Mouse (Mus musculus) midbrain, embryonic 12.5 days (tissue): ENCODE measurements around the gene Hecw2. TPM values are rescaled to one million over a fixed set of nuclear protein-coding genes. Genes with fewer than 3 reads are reported as not detected.
A peak's percentile ranks its signal among the peaks of the same experiment; 100 is the strongest.

Source experiments
- ATAC-seq: fragments of 200-750 bp; cut with Nextera tagmentation; 2 replicates; pipeline ENCODE4 v1.8.0; 2017; ENCODE audit warnings: low read depth, moderate TSS enrichment, moderate library complexity; ENCODE audit not compliant: low FRiP score
- H3K27ac ChIP-seq: fragments of 300-500 bp; sonication (generic); replicated peaks from 2 replicates; pipeline ENCODE4 v1.5.1; 2016; ENCODE audit warnings: mild to moderate bottlenecking
- H3K27me3 ChIP-seq: fragments of 300-500 bp; sonication (generic); 2 replicates; pipeline ENCODE4 v1.6.1; 2016; ENCODE audit warnings: mild to moderate bottlenecking
- H3K36me3 ChIP-seq: fragments of 300-500 bp; sonication (generic); 2 replicates; pipeline ENCODE4 v1.6.1; 2016
- H3K4me1 ChIP-seq: fragments of 300-500 bp; sonication (generic); 2 replicates; pipeline ENCODE4 v1.6.1; 2016
- H3K4me2 ChIP-seq: fragments of 300-500 bp; sonication (generic); replicated peaks from 2 replicates; pipeline ENCODE4 v1.6.1; 2016; ENCODE audit warnings: mild to moderate bottlenecking, moderate library complexity
- H3K4me3 ChIP-seq: fragments of 300-500 bp; sonication (generic); 2 replicates; pipeline ENCODE4 v1.5.1; 2016; ENCODE audit warnings: mild to moderate bottlenecking
- H3K9ac ChIP-seq: fragments of 300-500 bp; sonication (generic); replicated peaks from 2 replicates; pipeline ENCODE4 v1.6.1; 2016; ENCODE audit warnings: mild to moderate bottlenecking, moderate library complexity
- H3K9me3 ChIP-seq: fragments of 300-500 bp; sonication (generic); 2 replicates; pipeline ENCODE4 v1.6.1; 2016; ENCODE audit warnings: mild to moderate bottlenecking
- WGBS: fragments of 180-500 bp; shearing (Covaris S2); methylation state at CpG from one replicate; pipeline ENCODE4 v1.1.7; 2016; 5-methylcytosine and 5-hydroxymethylcytosine counted together
- polyA plus RNA-seq: library from polyadenylated mRNA; unstranded; fragments of >200 nt; fragmentation: Nextera tagmentation; extraction: Ambion mirVana; gene quantifications from 2 replicates; pipeline ENCODE4 v1.2.1, GENCODE M21; 2016

Hecw2 gene
- polyA plus RNA-seq, 1 experiment from 2014 or later: 5.5 TPM

DNA sequence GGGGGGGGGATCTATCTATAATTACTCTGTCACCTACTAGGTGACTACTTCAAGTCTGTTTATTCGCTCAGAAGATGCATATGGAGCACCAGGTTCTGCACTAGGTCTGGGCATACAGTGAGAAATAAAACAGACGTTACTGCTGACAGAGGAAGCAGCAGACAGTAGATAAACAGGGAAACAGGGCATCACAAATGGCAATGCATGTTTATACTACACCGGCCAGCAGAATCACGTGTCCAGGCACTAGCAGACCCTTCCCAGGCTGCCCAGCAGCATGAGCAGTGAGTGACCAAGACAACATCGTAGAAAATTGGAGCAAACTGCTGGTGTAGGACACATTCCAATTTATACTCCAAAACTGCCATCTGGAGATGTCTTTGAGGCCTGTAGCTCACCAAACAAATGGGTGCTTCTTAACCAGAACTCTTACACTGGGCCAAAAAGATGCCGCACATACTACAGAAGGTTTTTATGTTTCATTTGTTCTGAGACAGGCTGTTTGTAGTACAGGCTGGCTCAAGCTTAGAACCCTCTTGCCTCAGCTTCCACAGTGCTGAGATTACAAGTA is 41.7 kb downstream of the Hecw2 start:
- Histone ChIP-seq H3K27ac (no peak overlapping the region), H3K4me3 (no peak overlapping the region), H3K4me1 (no peaks in the 10 kb centered on the region), H3K36me3 (no peaks in the 10 kb centered on the region), H3K27me3 (no peaks in the 10 kb centered on the region), H3K9ac (no peak overlapping the region), H3K9me3 (no peaks in the 10 kb centered on the region), H3K4me2 (no peak overlapping the region)
- WGBS: 81% methylated on average over 6 of the region's 6 CpGs
- ATAC-seq: no peak

DNA sequence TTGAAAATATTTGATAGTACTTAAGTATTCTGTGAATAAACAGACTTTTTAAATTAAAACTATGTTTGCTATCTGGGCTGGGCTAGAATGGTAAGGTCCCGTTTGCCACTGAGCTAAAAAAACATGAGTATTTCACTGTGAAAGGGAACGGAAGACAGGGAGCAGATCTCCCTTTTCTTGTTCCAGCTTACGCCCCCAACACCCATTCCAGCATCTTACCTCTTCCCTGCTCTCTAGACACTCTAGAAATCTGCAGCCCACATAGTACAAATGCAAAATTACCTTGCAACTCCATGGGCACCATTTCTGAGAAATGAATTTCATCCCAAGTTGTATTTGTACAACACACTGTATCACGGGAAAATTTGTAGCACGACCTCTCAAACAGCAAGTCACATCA is 49.9 kb downstream of the Hecw2 start:
- Histone ChIP-seq H3K9me3 (no peaks in the 10 kb centered on the region), H3K36me3 (no peaks in the 10 kb centered on the region), H3K9ac (no peak overlapping the region), H3K4me1 (no peaks in the 10 kb centered on the region), H3K27ac (no peak overlapping the region), H3K4me3 (no peak overlapping the region), H3K27me3 (no peaks in the 10 kb centered on the region), H3K4me2 (no peak overlapping the region)
- 89% methylated on average over 5 of the region's 5 CpGs for WGBS
- ATAC-seq: no peak

DNA sequence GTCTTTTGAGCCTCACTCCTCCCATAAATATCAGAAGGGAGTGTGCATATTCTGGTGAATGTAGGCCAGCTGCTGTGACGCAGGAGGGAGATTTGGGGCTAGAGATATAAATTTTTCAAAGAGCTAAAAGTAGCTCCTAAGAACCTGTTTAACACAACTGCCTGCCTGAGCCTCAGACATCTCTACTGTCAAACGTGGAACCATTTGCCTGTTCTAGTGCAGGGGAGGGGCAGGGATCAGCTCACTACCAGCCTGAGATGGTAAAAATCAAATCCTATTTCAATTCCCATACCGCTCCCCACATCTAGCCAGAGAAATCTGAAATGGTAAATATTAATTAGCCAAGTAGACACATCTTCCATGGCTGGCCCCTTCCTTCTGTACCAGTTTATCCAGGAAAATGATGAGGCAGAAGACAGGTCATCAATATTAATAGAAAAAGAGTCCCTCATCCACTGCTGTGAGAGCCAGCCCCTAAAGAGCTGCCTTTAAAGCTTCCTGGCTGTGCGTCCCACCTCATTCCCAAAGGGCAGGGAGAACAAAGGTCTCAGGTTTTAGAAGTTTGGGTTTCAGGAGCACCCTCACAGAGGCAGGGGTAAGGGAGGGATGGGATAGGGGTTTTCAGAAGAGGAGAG is 61.0 kb downstream of the Hecw2 start:
- H3K27me3 ChIP-seq: no peaks in the 10 kb centered on the region
- H3K4me1 ChIP-seq: no peaks in the 10 kb centered on the region
- H3K9ac ChIP-seq: no peak overlapping the region
- ATAC-seq: peak; percentile 73; the same call in 1 of the 2 replicates
- 61% methylated on average over 4 of the region's 4 CpGs for WGBS
- no peak overlapping the region for H3K4me2 ChIP-seq
- no peaks in the 10 kb centered on the region for H3K36me3 ChIP-seq
- no peaks in the 10 kb centered on the region for H3K9me3 ChIP-seq
- no peak overlapping the region for H3K4me3 ChIP-seq
- H3K27ac ChIP-seq: 0 out of 2 replicates have a peak overlapping the region, but pooled peaks have one; percentile 30

DNA sequence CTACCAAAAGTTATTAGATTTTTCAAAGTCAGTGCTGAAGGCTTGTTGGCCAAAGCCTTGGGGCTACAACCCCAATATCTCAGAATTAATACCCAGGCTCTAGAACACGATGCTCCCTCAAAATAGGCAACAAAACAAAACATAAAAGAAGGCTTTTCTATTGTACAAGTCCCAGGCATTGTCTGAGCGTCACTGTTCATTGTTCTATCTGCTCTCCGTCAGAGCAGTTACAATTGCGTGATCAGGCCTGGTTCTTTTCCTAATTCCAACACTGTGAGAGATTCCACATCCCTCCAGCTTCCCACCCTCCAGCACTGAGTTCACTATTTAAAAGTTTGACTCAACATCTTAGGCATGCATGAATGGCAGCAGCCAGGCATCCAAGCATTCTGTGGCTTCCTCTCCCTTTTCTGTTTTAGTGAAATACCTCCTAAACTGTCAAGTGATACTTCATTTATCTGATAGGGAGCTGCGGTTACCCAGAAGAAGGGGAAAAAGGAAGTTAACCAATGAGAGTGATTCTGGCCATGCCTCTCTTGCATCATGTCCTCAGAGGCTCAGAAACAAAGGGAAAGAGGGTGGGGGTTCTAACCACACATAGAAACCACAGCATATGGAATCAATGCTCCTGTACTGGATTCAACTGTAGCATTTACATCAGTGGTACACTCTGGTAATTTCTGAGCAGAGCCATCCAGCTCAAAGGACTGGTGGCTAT is 66.1 kb downstream of the Hecw2 start:
- WGBS: 55% methylated on average over 5 of the region's 5 CpGs
- Histone ChIP-seq H3K4me2 (no peak overlapping the region), H3K27me3 (no peaks in the 10 kb centered on the region), H3K9ac (no peak overlapping the region), H3K4me3 (no peak overlapping the region), H3K9me3 (no peaks in the 10 kb centered on the region), H3K27ac (no peak overlapping the region), H3K36me3 (no peaks in the 10 kb centered on the region), H3K4me1 (no peaks in the 10 kb centered on the region)
- no peak for ATAC-seq

DNA sequence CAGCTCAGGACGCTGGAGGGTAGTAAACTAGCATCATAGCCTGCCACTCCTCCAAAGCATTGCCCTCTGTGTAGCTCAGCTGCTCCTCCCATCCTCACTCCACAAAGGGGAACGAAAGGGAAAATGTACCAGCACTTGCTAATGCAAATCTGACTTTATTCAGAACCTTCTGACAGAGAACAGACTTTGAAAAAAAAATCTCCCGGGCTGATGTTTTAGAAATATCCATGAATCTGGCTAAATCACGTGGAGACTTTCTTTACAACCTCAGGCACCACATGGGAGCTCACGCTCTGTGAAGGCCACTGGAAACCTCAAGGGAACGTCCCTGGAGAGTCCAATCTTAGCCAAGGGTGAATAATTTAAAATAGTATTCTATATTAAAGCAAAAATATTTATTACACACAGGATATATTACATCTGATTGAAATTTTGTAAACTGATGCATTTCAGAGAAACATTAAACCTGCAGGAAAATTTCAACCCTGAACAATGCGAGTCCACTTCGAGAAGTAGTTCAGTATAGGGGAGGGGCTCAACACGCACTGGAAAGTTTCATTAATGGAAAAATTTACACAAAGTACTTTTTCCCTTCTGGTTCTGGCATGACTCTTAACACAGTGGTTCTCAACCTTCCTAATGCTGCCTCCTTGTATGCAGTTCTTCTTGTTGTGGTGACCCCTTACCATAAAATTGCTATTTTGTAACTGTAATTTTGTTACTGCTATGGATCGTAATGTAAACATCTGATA is 67.8 kb downstream of the Hecw2 start:
- Histone ChIP-seq H3K9ac (no peak overlapping the region), H3K27me3 (no peaks in the 10 kb centered on the region), H3K4me2 (no peak overlapping the region), H3K36me3 (no peaks in the 10 kb centered on the region), H3K9me3 (no peaks in the 10 kb centered on the region), H3K27ac (no peak overlapping the region), H3K4me1 (no peaks in the 10 kb centered on the region), H3K4me3 (no peak overlapping the region)
- whole genome bisulfite sequencing: 79% methylated on average over 10 of the region's 10 CpGs
- no peak for ATAC-seq

DNA sequence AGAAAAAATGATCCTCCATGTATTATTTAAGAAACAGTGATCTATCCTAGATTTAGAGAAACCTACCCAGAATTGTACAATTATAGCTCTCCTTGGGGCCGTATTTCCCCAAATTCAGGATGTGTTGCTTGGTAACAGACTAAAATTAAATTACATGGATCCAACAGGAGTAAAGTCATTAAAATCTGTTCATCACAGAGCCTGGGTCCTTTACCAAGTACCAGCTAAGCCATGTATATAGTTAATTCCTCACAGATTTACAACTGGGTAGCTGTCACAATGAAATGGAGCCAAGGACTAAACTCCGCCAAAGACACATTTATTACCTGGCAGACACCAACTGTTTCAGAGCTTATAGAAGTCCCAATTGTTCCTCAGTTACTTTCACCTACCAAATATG is 72.4 kb downstream of the Hecw2 start:
- Histone ChIP-seq H3K27me3 (no peaks in the 10 kb centered on the region), H3K9ac (no peak overlapping the region), H3K4me2 (no peak overlapping the region), H3K4me3 (no peak overlapping the region), H3K27ac (no peak overlapping the region), H3K9me3 (no peaks in the 10 kb centered on the region), H3K36me3 (no peaks in the 10 kb centered on the region), H3K4me1 (peaks cover 6% of the 10 kb centered on the region; the same call in 1 of the 2 replicates)
- 91% methylated on average over 2 of the region's 2 CpGs for WGBS
- ATAC-seq: no peak

DNA sequence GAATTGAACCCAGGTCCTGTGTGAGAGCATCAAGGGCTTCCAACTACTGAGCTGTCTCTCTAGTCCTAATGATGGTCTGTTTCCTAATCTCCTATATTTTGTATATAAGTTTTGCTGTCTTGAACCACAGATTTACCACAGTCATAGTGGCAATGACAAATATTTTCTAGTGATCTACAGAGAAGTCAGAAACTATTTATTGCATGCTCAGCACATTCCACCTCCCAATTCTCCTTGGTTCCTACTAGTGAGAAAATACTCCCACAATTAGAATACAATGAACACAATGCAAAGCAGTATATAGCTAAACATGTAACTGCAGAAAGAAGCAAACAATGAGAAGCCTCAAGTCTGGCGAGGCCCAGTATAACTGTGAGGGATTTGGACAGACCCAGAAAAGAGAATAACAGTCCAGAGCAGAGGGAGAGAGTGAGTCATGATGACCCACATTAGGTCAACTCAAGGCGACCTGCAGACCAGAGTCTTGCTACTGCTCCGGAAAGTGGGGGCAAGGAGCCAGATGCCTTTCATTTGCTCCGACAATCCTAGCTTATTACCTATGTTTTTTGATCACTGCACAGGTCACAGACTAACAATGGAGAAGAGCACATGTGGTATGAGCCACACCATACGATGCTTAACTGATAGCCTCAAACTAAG is 73.8 kb downstream of the Hecw2 start:
- Histone ChIP-seq H3K4me1 (peaks cover 6% of the 10 kb centered on the region; the same call in 1 of the 2 replicates), H3K9me3 (no peaks in the 10 kb centered on the region), H3K27ac (no peak overlapping the region), H3K27me3 (no peaks in the 10 kb centered on the region), H3K36me3 (no peaks in the 10 kb centered on the region), H3K4me2 (no peak overlapping the region), H3K9ac (no peak overlapping the region), H3K4me3 (no peak overlapping the region)
- ATAC-seq: no peak
- WGBS: 90% methylated on average over 5 of the region's 5 CpGs

DNA sequence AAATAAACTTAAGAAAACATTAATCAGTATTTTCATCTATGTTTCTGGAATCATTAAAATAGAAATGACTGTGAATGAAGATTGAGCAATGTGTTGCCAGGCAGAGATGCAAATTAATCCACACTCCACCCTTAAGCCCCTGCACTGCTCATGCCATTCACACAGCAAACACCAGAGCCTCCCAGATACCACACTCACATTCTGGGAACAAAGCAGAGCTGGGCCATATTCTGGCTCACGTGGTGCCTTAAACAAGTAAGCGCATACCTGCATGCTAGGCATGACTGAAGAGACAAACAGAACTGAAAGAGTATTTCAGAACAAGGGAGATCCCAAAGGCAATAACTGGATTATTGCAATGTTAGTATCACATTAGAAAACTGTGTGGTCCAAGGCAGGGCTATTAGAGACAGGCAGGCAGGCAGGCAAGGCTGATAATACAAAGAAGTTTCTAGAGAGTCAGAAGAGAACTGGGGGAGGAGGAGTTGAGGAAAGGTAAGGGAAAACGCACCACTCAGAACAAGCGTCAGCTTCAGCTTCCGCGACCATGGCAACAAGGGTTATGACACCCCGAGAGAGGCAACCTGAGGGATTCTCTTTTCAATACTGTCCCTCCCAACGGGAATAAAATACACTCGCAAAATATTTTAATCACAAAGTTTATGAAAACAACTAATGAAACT is 75.2 kb downstream of the Hecw2 start:
- no peak overlapping the region for H3K9ac ChIP-seq
- H3K4me1 ChIP-seq: peaks cover 6% of the 10 kb centered on the region; the same call in 1 of the 2 replicates
- H3K4me2 ChIP-seq: no peak overlapping the region
- H3K36me3 ChIP-seq: no peaks in the 10 kb centered on the region
- H3K9me3 ChIP-seq: no peaks in the 10 kb centered on the region
- no peak overlapping the region for H3K27ac ChIP-seq
- no peaks in the 10 kb centered on the region for H3K27me3 ChIP-seq
- 61% methylated on average over 9 of the region's 9 CpGs for WGBS
- H3K4me3 ChIP-seq: no peak overlapping the region
- ATAC-seq: peak; percentile 85

DNA sequence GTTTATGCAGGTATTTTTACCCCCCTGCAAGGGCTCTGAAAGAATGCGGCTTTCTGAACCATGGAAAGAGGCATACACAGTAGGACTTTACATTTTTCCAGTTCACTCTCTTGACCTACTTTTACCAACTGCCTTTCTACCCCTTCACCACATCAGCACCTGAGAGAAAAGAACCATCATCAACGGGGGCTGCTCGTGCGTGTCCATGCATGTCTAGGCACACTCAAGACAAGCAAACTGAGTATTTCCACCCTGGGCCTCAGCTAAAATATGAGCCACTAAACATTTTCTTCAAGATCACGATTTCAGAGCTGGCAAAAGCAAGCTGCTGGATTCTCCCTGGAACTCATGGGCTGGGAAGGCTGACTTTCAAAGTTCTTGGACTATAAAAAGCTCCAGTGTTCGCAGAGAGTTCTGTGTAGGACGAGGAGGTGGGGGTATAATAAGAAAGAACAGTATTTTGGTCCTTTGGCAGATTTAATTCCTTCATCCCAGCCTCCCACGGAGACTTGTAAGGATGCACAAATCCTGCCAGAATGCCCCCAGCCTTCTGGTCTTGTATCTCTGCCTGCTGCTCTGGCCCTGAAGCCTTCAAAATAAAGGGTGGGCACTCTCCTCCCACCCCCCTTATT is 76.5 kb downstream of the Hecw2 start:
- 80% methylated on average over 8 of the region's 8 CpGs for WGBS
- no peak for ATAC-seq

DNA sequence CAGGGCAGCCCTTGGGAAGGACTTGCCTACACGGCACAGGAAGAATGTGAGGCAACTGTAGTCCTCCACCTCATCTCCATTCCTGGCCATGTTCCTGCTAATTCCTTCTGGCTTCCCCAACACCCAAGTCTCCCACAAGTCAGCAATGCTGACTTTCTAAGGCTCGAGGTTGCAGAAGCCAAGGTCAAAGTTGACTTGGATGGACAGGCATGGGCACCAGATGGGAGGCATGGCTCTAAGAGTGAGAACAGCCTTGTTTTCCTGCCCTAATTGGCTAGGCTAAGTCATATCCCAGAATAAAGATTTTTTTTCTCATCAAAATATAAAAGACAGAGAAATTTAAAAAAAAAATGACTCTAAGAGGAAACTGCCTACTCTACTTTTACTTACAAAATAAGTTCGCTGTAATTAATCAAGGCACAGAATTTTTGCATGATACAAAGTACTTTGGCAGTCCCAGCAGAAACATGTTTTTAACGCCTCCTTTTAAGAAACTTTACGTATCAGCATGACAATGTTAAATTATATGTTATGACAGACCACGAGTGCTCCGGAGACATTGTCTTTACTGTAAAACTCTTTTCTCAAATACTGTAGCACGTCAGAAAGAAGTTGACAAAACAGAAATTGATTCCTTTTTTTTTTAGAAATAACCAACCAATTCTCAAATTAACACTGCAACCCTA is 83.9 kb downstream of the Hecw2 start:
- Histone ChIP-seq H3K9me3 (no peaks in the 10 kb centered on the region), H3K4me1 (no peaks in the 10 kb centered on the region), H3K9ac (no peak overlapping the region), H3K36me3 (no peaks in the 10 kb centered on the region), H3K27me3 (no peaks in the 10 kb centered on the region), H3K4me3 (no peak overlapping the region), H3K4me2 (no peak overlapping the region), H3K27ac (no peak overlapping the region)
- ATAC-seq: no peak
- WGBS: 89% methylated on average over 8 of the region's 8 CpGs

More for the DNA sequence above, 76.5 kb downstream of the Hecw2 start:
- no peak overlapping the region for H3K27ac ChIP-seq
- H3K27me3 ChIP-seq: no peaks in the 10 kb centered on the region
- H3K9me3 ChIP-seq: no peaks in the 10 kb centered on the region
- no peak overlapping the region for H3K9ac ChIP-seq
- no peak overlapping the region for H3K4me2 ChIP-seq
- H3K36me3 ChIP-seq: no peaks in the 10 kb centered on the region
- H3K4me3 ChIP-seq: no peak overlapping the region
- peaks cover 6% of the 10 kb centered on the region; the same call in 1 of the 2 replicates for H3K4me1 ChIP-seq
